ENCODE assay signal across 9 mouse cellular contexts in the genomic region with DNA sequence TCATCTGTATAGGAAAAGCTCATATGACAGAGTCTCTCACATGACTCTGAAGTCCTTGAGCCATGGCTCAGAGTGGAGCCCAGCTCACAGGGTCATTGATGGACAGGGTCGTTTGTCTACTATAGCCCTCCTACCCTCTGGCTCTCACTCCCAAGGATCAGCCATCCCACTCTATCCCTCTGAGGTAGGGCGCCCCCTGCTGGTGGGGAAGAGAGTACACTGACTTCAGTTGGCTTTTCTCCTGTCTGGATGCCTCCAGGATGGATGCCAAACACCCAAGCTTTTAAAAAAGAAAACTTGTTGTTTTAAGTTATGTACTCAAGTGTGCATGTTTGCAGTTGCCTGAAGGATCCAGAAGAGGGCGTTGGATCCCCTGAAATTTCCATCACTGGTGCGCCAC.
DNase-seq lines count a peak whose midpoint lies in the region; ATAC-seq and TF ChIP-seq lines count a peak whose summit lies in the region.
"Had no signal": no experiment of that assay in that cellular context is flagged by ENCODE, and none has a peak within 500 bp of the region (broad histone marks: within the 10 kb centered on the region; RNA-seq: fewer than 3 reads in every experiment).

No protein-coding gene starts in this region.

- peak; percentile 70 for TF ChIP-seq CTCF in E14TG2a.4 (conservative IDR thresholded peaks at IDR 0.05; ENCODE audit: low read length)

- peak; percentile 8 for DNase-seq in kidney, adult 18-20 months
- peak; percentile 21 for DNase-seq in 3T3-L1 (ENCODE audit: low read depth, low spot score)
- DNase-seq in neural tube, embryonic 10.5 days (ENCODE audit: extremely low spot score, low spot score), result no peak
- DNase-seq in heart, postnatal 4 days, result no peak

- no peak overlapping the region for H3K27ac ChIP-seq in kidney, embryonic 15.5 days
- H3K27ac ChIP-seq in midbrain, embryonic 15.5 days, result no peak overlapping the region
- H3K27ac ChIP-seq: midbrain, embryonic 12.5 days had no signal

- peaks cover 24% of the 10 kb centered on the region for H3K27me3 ChIP-seq in kidney, embryonic 15.5 days
- H3K27me3 ChIP-seq in E14TG2a.4 (ENCODE audit: insufficient read depth, low read length), result peaks cover 7% of the 10 kb centered on the region; the same call in 1 of the 2 replicates
- H3K27me3 ChIP-seq in midbrain, embryonic 15.5 days (replicated peaks), result no peaks in the 10 kb centered on the region

- no peaks in the 10 kb centered on the region for H3K4me1 ChIP-seq in kidney, embryonic 15.5 days
- peaks cover 45% of the 10 kb centered on the region for H3K4me1 ChIP-seq in E14TG2a.4 (replicated peaks; ENCODE audit: low read depth, low read length)
- H3K4me1 ChIP-seq in midbrain, embryonic 15.5 days, result peaks cover 10% of the 10 kb centered on the region

- no peak overlapping the region for H3K4me3 ChIP-seq in kidney, embryonic 15.5 days (replicated peaks)
- no peak overlapping the region for H3K4me3 ChIP-seq in E14TG2a.4 (replicated peaks; ENCODE audit: low read length)
- H3K4me3 ChIP-seq in midbrain, embryonic 15.5 days, result no peak overlapping the region
- H3K4me3 ChIP-seq: midbrain, embryonic 12.5 days had no signal

- H3K9me3 ChIP-seq in kidney, embryonic 15.5 days (replicated peaks), result no peaks in the 10 kb centered on the region
- H3K9me3 ChIP-seq in E14TG2a.4 (ENCODE audit: low read length), result no peaks in the 10 kb centered on the region
- H3K9me3 ChIP-seq in midbrain, embryonic 15.5 days, result no peaks in the 10 kb centered on the region
- H3K9me3 ChIP-seq: midbrain, embryonic 12.5 days had no signal

- WGBS in kidney, embryonic 15.5 days, result 48% methylated on average over 4 of the region's 4 CpGs
- WGBS in midbrain, embryonic 15.5 days, result 61% methylated on average over 4 of the region's 4 CpGs

- no peak overlapping the region for H3K4me2 ChIP-seq in kidney, embryonic 15.5 days
- H3K4me2 ChIP-seq in midbrain, embryonic 15.5 days, result no peak overlapping the region
- H3K4me2 ChIP-seq: midbrain, embryonic 12.5 days had no signal

- H3K9ac ChIP-seq in kidney, embryonic 15.5 days, result no peak overlapping the region
- no peak overlapping the region for H3K9ac ChIP-seq in midbrain, embryonic 15.5 days
- H3K9ac ChIP-seq: midbrain, embryonic 12.5 days had no signal

- H3K36me3 ChIP-seq in kidney, embryonic 15.5 days, result no peaks in the 10 kb centered on the region
- no peaks in the 10 kb centered on the region for H3K36me3 ChIP-seq in E14TG2a.4 (ENCODE audit: insufficient read depth, low read length)
- H3K36me3 ChIP-seq in midbrain, embryonic 15.5 days (replicated peaks), result no peaks in the 10 kb centered on the region
- H3K36me3 ChIP-seq: midbrain, embryonic 12.5 days had no signal

- ATAC-seq in kidney, embryonic 15.5 days (replicated peaks; ENCODE audit: low FRiP score), result no peak
- peak; percentile 52 for ATAC-seq in granulocyte monocyte progenitor cell, adult 5-6 weeks (replicated peaks; ENCODE audit: poor library complexity, severe bottlenecking)
- no peak for ATAC-seq in midbrain, embryonic 15.5 days (replicated peaks)

Comparison
In these comparisons a context has a peak if more than half of its experiments do, and no peak if none do; other contexts are left out.
1. DNase-seq: peak in kidney, adult 18-20 months (single experiment) and 3T3-L1 (single experiment); none in neural tube, embryonic 10.5 days (single experiment) and heart, postnatal 4 days (single experiment).